Mouse (Mus musculus): ENCODE results near the gene Fkbp5.

Fkbp5 gene

GRCm38 (mm10) chr17:28451487-28451886, 65.8 kb downstream of the Fkbp5 start:
- Histone ChIP-seq H3K36me3 (ENCODE audit: insufficient read depth, low read length) (peaks cover 19% of the 10 kb centered on the region), H3K4me3 (replicated peaks; ENCODE audit: low read length) (no peak overlapping the region), H3K27me3 (ENCODE audit: insufficient read depth, low read length) (no peaks in the 10 kb centered on the region), H3K9me3 (ENCODE audit: low read length) (no peaks in the 10 kb centered on the region), H3K4me1 (replicated peaks; ENCODE audit: low read depth, low read length) (peaks cover 62% of the 10 kb centered on the region)
- TF ChIP-seq CTCF (conservative IDR thresholded peaks at IDR 0.05; ENCODE audit: low read length): no peak
- TF ChIP-seq NANOG (IDR thresholded peaks at IDR 0.05; ENCODE audit: borderline replicate concordance, low read length): no peak
- TF ChIP-seq POU5F1 (IDR thresholded peaks at IDR 0.05; ENCODE audit: borderline replicate concordance, low read length): no peak

- H3K4me3 ChIP-seq (replicated peaks; ENCODE audit: low read length): no peak overlapping the region
- TF ChIP-seq CTCF (conservative IDR thresholded peaks at IDR 0.05; ENCODE audit: low read length) (no peak), POU5F1 (IDR thresholded peaks at IDR 0.05; ENCODE audit: borderline replicate concordance, low read length) (no peak), NANOG (IDR thresholded peaks at IDR 0.05; ENCODE audit: borderline replicate concordance, low read length) (no peak)
- H3K27me3 ChIP-seq (ENCODE audit: insufficient read depth, low read length): no peaks in the 10 kb centered on the region
- no peaks in the 10 kb centered on the region for H3K9me3 ChIP-seq (ENCODE audit: low read length)
- peaks cover 30% of the 10 kb centered on the region for H3K36me3 ChIP-seq (ENCODE audit: insufficient read depth, low read length)
- H3K4me1 ChIP-seq (replicated peaks; ENCODE audit: low read depth, low read length): peaks cover 61% of the 10 kb centered on the region
Measured at GRCm38 (mm10) chr17:28448225-28448624, 69.1 kb downstream of the Fkbp5 start.

- TF ChIP-seq NANOG (IDR thresholded peaks at IDR 0.05; ENCODE audit: borderline replicate concordance, low read length): no peak
- TF ChIP-seq POU5F1 (IDR thresholded peaks at IDR 0.05; ENCODE audit: borderline replicate concordance, low read length): no peak
- no peak for TF ChIP-seq CTCF (conservative IDR thresholded peaks at IDR 0.05; ENCODE audit: low read length)
- Histone ChIP-seq H3K4me1 (replicated peaks; ENCODE audit: low read depth, low read length) (peaks cover 61% of the 10 kb centered on the region), H3K4me3 (replicated peaks; ENCODE audit: low read length) (no peak overlapping the region), H3K27me3 (ENCODE audit: insufficient read depth, low read length) (no peaks in the 10 kb centered on the region), H3K36me3 (ENCODE audit: insufficient read depth, low read length) (peaks cover 25% of the 10 kb centered on the region), H3K9me3 (ENCODE audit: low read length) (no peaks in the 10 kb centered on the region)
Measured at GRCm38 (mm10) chr17:28447789-28448188, 69.5 kb downstream of the Fkbp5 start.

- H3K27me3 ChIP-seq (ENCODE audit: insufficient read depth, low read length): no peaks in the 10 kb centered on the region
- peaks cover 22% of the 10 kb centered on the region for H3K36me3 ChIP-seq (ENCODE audit: insufficient read depth, low read length)
- no peaks in the 10 kb centered on the region for H3K9me3 ChIP-seq (ENCODE audit: low read length)
- H3K4me1 ChIP-seq (replicated peaks; ENCODE audit: low read depth, low read length): peaks cover 68% of the 10 kb centered on the region
- TF ChIP-seq POU5F1 (IDR thresholded peaks at IDR 0.05; ENCODE audit: borderline replicate concordance, low read length): no peak
- no peak for TF ChIP-seq CTCF (conservative IDR thresholded peaks at IDR 0.05; ENCODE audit: low read length)
- TF ChIP-seq NANOG (IDR thresholded peaks at IDR 0.05; ENCODE audit: borderline replicate concordance, low read length): no peak
- H3K4me3 ChIP-seq (replicated peaks; ENCODE audit: low read length): no peak overlapping the region
Measured at GRCm38 (mm10) chr17:28446820-28447168, 70.5 kb downstream of the Fkbp5 start.

- Histone ChIP-seq H3K27me3 (ENCODE audit: insufficient read depth, low read length) (no peaks in the 10 kb centered on the region), H3K9me3 (ENCODE audit: low read length) (no peaks in the 10 kb centered on the region), H3K36me3 (ENCODE audit: insufficient read depth, low read length) (peaks cover 25% of the 10 kb centered on the region), H3K4me3 (replicated peaks; ENCODE audit: low read length) (no peak overlapping the region), H3K4me1 (replicated peaks; ENCODE audit: low read depth, low read length) (peaks cover 70% of the 10 kb centered on the region)
- TF ChIP-seq CTCF (conservative IDR thresholded peaks at IDR 0.05; ENCODE audit: low read length): no peak
- TF ChIP-seq POU5F1 (IDR thresholded peaks at IDR 0.05; ENCODE audit: borderline replicate concordance, low read length): no peak
- no peak for TF ChIP-seq NANOG (IDR thresholded peaks at IDR 0.05; ENCODE audit: borderline replicate concordance, low read length)
Measured at GRCm38 (mm10) chr17:28445886-28446819, 71.2 kb downstream of the Fkbp5 start.

- Histone ChIP-seq H3K27me3 (ENCODE audit: insufficient read depth, low read length) (no peaks in the 10 kb centered on the region), H3K4me3 (replicated peaks; ENCODE audit: low read length) (no peak overlapping the region), H3K4me1 (replicated peaks; ENCODE audit: low read depth, low read length) (peaks cover 45% of the 10 kb centered on the region), H3K36me3 (ENCODE audit: insufficient read depth, low read length) (peaks cover 58% of the 10 kb centered on the region), H3K9me3 (ENCODE audit: low read length) (no peaks in the 10 kb centered on the region)
- TF ChIP-seq NANOG (IDR thresholded peaks at IDR 0.05; ENCODE audit: borderline replicate concordance, low read length) (no peak), CTCF (conservative IDR thresholded peaks at IDR 0.05; ENCODE audit: low read length) (no peak), POU5F1 (IDR thresholded peaks at IDR 0.05; ENCODE audit: borderline replicate concordance, low read length) (no peak)
Measured at GRCm38 (mm10) chr17:28442661-28443060, 74.7 kb downstream of the Fkbp5 start.

GRCm38 (mm10) chr17:28438342-28439115, 78.8 kb downstream of the Fkbp5 start:
- H3K4me3 ChIP-seq (replicated peaks; ENCODE audit: low read length): no peak overlapping the region
- peaks cover 29% of the 10 kb centered on the region for H3K4me1 ChIP-seq (replicated peaks; ENCODE audit: low read depth, low read length)
- TF ChIP-seq CTCF (conservative IDR thresholded peaks at IDR 0.05; ENCODE audit: low read length): no peak
- TF ChIP-seq NANOG (IDR thresholded peaks at IDR 0.05; ENCODE audit: borderline replicate concordance, low read length): no peak
- no peak for TF ChIP-seq POU5F1 (IDR thresholded peaks at IDR 0.05; ENCODE audit: borderline replicate concordance, low read length)
- H3K36me3 ChIP-seq (ENCODE audit: insufficient read depth, low read length): peaks cover 79% of the 10 kb centered on the region
- H3K9me3 ChIP-seq (ENCODE audit: low read length): no peaks in the 10 kb centered on the region
- no peaks in the 10 kb centered on the region for H3K27me3 ChIP-seq (ENCODE audit: insufficient read depth, low read length)

- TF ChIP-seq CTCF (conservative IDR thresholded peaks at IDR 0.05; ENCODE audit: low read length): no peak
- no peak for TF ChIP-seq NANOG (IDR thresholded peaks at IDR 0.05; ENCODE audit: borderline replicate concordance, low read length)
- TF ChIP-seq POU5F1 (IDR thresholded peaks at IDR 0.05; ENCODE audit: borderline replicate concordance, low read length): no peak
- Histone ChIP-seq H3K27me3 (ENCODE audit: insufficient read depth, low read length) (no peaks in the 10 kb centered on the region), H3K4me3 (replicated peaks; ENCODE audit: low read length) (no peak overlapping the region), H3K4me1 (replicated peaks; ENCODE audit: low read depth, low read length) (peaks cover 23% of the 10 kb centered on the region), H3K9me3 (ENCODE audit: low read length) (no peaks in the 10 kb centered on the region), H3K36me3 (ENCODE audit: insufficient read depth, low read length) (peaks cover 80% of the 10 kb centered on the region)
Measured at GRCm38 (mm10) chr17:28437938-28438337, 79.4 kb downstream of the Fkbp5 start.

Data from E14TG2a.4 (cell line).